Mouse (Mus musculus) thymus, postnatal 0 days (tissue): ENCODE results near the gene Pltp. TPM values are rescaled to one million over a fixed set of nuclear protein-coding genes. Genes with fewer than 3 reads are reported as not detected.
A peak's percentile ranks its signal among the peaks of the same experiment; 100 is the strongest.
"Not testable (repeated sequence)": the region's sequence is repeated elsewhere in the genome, so short reads cannot be mapped to it uniquely, and the experiment has no call there.

Source experiments
- DNase-seq: peaks from one replicate; pipeline ENCODE4 v3.0.0-alpha.2; 2015; ENCODE audit warnings: low spot score
- polyA plus RNA-seq: library from polyadenylated mRNA; unstranded; fragments of >200 nt; fragmentation: Nextera tagmentation; extraction: Ambion mirVana; gene quantifications from 2 replicates; pipeline ENCODE4 v1.2.1, GENCODE M21; 2015

Gene Pltp
- polyA plus RNA-seq, 1 experiment from 2014 or later, result 433 TPM

GRCm38 (mm10) chr2:164879228-164879567 lies 21.7 kb upstream of the Pltp start, which contains the start of gene Pcif1:
Pcif1 (plus strand) TSS chr2:164879304.
- peak; percentile 95 for DNase-seq

- peak; percentile 63 for DNase-seq
These were observed 21.2 kb upstream of the Pltp start for GRCm38 (mm10) chr2:164878509-164879227.

GRCm38 (mm10) chr2:164877376-164878215 lies 20.1 kb upstream of the Pltp start:
- not testable (repeated sequence) for DNase-seq

DNA sequence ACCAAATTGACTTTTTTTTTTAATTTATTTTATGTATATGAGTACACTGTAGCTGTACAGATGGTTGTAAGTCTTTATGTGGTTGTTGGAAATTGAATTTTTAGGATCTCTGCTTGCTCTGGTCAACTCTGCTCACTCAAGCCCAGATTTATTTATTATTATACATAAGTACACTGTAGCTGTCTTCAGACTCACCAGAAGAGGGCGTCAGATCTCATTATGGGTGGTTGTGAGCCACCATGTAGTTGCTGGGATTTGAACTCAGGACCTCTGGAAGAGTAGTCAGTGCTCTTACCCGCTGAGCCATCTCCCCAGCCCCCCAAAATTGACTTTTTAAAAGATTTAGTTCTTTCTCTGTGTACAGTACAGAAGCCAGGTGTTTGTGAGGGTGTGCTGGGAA lies 18.1 kb upstream of the Pltp start:
- not testable (repeated sequence) for DNase-seq

DNA sequence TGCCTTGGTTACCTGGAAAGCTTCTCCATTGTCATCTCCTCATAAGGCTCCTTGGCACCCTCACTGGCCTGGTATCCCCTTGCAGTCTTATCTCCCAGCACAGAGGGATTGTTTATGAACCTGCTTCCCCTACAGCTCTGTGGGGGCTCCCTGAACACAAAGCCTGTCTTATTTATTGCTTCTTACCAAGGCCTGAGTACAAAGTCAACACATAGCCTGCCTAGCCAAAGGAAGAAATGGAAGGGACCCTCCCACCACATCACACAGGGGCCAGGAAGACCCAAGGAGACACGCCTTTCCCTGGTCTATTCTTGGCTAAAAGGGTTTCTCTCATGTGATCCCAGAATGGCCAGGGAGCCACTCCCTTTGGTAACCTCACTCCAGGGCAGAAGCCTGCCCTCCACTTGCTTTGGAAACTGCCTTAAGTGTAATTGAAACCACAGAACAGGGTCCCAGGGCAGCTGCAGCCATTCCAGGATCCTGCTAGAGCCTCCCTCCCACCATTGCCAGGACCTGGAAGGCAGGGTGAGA lies 16.8 kb upstream of the Pltp start:
- no peak for DNase-seq

GRCm38 (mm10) chr2:164873621-164874020 lies 16.1 kb upstream of the Pltp start:
- DNase-seq, result no peak

DNA sequence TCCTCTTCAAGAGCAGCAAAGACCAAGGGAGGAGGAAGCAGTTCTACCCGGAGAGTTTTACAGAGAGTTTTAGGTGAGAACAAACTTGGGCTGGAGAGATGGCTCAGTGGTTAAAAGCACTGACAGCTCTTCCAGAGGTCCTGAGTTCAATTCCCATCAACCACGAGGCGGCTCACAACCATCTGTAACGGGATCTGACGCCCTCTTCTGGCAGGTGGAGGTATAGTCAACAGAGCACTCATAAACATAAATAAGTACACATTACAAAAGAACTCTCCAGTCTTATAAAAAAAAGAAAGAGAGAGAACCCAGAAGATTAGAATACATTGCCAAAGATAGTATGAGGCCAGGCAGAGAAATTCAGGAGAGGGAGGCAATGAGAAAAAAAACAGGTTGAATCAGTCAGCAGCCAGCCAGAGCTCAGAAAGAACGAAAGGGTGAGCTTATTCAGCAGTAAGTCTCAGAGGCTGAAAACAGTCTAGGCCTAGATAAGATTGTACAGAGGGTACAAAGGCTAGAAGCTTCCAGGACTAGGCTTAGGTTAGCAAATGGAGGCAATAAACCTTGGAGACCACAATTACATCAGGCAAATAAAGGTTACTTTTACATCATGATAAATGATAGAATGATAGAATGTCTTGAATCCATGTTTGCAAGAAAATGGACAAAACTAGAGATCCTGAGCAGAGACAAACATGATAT lies 14.2 kb upstream of the Pltp start:
- no peak for DNase-seq

DNA sequence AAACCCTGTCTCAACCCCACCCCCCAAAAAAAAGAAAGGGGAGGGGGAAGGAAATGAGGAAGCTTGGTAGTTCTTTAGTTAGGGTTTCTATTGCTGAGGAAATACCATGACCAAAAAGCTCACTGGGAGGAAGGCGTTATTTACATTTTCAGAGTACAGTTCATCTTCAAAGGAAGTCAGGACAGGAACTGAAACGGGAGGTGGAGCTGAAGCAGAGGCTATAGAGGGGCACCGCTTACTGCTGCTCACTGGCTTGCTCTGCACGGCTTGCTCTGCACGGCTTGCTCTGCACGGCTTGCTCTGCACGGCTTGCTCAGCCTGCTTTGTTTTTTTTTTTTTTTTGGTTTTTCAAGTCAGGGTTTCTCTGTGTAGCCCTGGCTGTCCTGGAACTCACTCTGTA lies 11.0 kb upstream of the Pltp start:
- no peak for DNase-seq

DNA sequence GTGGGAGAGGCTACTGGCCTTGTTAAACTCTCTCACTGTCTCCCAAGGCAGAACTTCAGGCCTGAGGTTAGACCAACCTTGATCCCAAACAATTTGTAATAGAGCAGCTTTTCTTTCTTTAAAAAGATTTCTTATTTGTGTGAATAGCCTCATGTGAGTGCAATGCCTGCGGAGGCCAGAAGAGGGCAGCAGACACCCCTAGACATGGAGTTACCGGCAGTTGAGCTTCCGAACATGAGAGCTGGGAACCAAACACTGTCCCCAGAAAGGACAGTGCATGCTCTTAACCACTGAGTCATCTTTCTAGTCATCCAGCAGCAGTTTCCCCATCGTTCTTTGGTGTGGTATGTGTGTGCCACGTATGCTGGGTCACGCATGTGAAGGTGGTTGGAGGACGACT lies 10.1 kb upstream of the Pltp start:
- DNase-seq, result peak; percentile 26

DNA sequence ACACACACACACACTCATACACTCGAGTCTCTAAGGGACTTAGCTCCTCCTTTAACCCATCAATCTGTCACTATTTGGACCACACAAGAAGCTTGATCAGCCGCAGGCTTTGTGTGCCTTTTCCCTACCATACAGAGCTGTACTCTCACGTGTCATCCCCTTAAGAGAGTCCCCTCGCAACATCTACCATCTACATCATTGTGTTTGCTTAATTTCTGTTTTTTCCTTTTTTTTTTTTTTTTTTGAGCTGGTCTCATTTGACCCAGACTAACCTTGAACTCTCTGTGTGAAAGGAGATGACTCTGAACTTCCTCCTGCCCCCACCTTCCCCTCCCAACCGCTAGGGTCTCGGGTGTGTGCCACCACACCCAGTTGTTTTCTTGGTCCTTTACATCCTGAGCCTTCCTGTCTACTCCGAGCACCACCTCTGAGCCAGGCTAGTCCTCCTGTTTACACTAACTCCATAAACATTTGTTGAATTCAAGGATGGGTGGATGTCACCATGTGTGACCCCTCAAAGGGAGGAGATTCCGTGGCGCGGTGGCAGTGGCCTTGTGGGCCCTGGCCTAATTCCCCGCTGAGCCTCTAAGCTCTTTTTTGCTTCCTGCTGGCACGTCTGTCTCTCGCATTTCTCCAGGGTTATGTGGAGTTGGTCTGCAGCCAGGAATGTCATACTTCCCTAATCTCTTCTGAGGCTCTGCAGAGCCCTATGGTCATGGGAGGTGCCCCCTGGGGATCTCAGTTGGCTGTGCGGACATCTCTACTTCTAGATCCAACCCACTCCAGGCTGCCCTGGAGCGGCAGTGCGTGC lies 9.4 kb upstream of the Pltp start:
- DNase-seq, result no peak

DNA sequence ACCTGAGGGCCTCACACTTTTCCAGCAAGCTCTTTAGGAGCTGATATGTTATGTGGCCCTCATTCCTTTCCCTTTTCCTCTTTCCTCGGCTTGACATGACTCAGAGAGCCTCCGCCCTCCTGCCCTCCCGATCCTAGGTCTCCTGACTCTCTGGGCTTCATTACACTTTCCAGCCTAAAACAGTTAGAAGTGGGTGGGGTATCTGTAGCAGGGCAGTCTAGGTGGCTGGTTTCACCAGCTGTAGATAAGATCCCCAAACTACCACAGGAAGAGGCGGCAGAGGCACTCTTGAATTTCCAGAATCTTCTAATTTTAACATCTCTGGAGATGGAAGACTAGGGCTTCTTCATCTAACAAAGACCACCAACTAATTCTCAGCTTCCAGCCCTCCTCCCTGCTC lies 7.1 kb upstream of the Pltp start:
- no peak for DNase-seq

DNA sequence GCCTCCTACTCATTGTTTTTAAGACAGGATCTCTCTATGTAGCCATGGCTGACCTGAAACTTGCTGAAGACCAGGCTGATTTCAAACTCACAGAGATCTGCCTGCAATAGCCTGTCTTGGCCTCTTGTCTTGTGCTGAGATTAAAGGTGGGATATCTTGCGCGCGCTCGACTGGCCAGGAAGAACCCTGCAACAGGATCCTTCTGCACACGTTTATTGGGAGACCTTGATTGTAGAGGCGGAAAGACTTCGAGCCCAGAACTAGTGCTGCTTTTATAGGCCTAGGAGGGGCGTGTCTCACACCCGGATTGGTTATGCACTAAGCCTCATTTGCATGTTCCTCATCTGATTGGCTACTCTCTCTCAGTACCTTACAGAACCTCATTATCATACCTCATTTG lies 5.9 kb upstream of the Pltp start:
- not testable (repeated sequence) for DNase-seq

GRCm38 (mm10) chr2:164862179-164862861 lies 4.8 kb upstream of the Pltp start:
- no peak for DNase-seq

- no peak for DNase-seq
These were observed 3.6 kb upstream of the Pltp start for GRCm38 (mm10) chr2:164861094-164861493.

- DNase-seq, result no peak
These were observed 2.3 kb upstream of the Pltp start for GRCm38 (mm10) chr2:164859640-164860432.

- no peak for DNase-seq
These were observed 1.6 kb upstream of the Pltp start for GRCm38 (mm10) chr2:164859155-164859554.

- no peak for DNase-seq
These were observed 487 bp upstream of the Pltp start for GRCm38 (mm10) chr2:164857842-164858553.

DNA sequence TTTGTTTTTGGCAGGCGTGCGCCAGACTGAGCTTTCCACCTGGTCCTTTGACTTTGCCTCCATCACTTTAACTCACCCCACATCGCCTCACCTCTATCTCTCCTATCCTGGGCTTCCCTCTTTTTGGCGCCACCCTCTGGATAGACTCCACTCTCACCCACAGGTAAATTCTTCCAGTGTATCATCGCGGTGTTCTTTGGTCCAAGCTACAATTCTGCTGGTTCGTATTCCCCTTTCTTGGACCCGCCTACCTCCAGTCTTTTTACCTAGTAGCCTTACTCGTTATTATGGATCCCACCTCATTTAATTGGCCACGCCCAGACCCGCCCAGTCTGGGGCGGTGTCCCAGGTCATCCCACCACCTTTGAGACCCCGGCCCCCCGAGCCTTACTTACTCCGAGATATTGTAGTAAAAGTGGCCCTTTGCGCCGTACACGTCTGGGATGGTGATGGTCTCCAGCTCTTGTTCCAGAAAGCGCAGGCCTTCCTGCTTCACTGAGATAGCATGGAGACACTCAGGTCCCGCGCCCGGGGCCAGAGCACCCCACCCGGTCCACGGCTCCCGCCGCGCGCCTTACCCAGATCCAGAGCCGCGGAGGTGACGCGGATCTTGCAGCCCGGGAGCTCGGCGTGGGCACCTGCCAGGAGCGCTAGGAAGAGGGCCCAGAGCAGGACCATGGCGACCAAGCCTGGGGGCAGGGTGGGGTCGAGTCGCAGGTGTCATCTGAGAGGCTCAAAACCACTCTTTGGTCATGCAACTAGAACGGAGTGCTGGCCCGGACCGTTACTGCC lies 1.0 kb downstream of the Pltp start:
- DNase-seq, result no peak
